Mouse (Mus musculus): ENCODE data around the gene Mt4.
A peak's percentile ranks its signal among the peaks of the same experiment; 100 is the strongest.

Mt4 gene

DNA sequence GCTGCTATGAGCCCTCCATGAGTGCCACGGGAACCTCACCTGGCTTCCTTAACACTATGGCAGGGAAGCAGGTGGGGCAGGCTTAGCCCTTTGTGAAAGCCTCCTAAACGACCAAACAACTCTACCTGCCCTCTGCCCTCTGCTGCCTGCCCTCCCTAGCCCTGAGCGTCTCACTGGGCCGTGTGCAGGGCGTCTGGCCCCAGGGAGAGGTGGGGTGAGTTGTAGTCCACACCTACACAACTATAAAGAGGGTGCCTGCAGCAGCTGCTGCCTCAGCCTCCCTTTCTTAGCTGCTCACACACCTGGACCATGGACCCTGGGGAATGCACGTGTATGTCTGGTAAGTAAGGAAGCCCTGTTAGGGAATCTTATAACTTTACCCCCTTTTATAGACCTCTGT lies at the start of gene Mt4:
TSS of gene Mt4 (plus strand) at position 265 of the 400 bp plus-strand sequence.
- no peak for DNase-seq (ENCODE audit: low read depth, low spot score)

GRCm38 (mm10) chr8:94087964-94088363 lies 49.0 kb upstream of the Mt4 start:
- no peak for DNase-seq (ENCODE audit: low read depth, low spot score)

DNA sequence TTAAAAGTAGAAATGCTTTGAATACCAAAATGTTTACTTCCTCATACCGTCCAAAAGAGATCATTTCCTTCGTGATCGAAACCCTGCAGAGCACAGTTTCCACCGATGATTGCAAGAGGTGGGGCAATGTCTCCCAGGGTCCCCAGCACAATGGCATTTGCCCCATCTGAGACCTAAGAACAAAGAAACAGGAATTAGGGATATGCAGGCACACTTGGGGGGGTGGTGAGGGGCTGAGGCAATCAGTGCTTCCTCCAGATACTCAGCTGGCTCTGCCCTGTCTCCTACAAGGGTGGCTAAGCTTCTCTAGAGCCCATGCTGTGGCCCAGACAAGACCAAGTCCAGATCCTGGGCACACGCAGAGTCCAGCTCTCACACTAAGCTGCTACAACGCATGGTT lies 47.3 kb upstream of the Mt4 start:
- DNase-seq (ENCODE audit: low read depth, low spot score), result no peak

- DNase-seq (ENCODE audit: low read depth, low spot score), result no peak
Observed at GRCm38 (mm10) chr8:94092848-94093247, 44.1 kb upstream of the Mt4 start.

DNA sequence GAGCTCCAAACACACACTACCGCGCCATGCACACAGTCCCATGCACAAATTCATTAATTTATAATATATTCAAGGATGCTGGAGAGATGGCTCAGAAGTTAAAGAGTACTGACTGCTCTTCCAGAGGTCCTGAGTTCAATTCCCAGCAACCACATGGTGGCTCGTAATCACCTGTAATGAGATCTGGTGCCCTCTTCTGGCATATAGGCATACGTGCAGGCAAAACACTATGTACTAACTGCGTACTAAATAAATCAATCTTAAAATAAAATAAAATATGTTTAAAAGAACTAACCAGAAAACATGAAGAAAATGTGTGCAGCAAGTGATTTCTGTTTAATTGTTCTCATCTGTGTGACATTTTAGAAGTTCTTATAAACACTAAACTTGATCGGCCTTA lies 42.7 kb upstream of the Mt4 start:
- peak; percentile 25 for DNase-seq (ENCODE audit: low read depth, low spot score)

GRCm38 (mm10) chr8:94098081-94098974 lies 38.7 kb upstream of the Mt4 start, which contains the start of gene Bbs2:
Bbs2 (minus strand) TSS chr8:94098928.
- DNase-seq (ENCODE audit: low read depth, low spot score), result peak; percentile 100

GRCm38 (mm10) chr8:94098996-94099395 lies 38.0 kb upstream of the Mt4 start:
- DNase-seq (ENCODE audit: low read depth, low spot score), result no peak

- no peak for DNase-seq (ENCODE audit: low read depth, low spot score)
Observed at GRCm38 (mm10) chr8:94104146-94104545, 32.9 kb upstream of the Mt4 start.

DNA sequence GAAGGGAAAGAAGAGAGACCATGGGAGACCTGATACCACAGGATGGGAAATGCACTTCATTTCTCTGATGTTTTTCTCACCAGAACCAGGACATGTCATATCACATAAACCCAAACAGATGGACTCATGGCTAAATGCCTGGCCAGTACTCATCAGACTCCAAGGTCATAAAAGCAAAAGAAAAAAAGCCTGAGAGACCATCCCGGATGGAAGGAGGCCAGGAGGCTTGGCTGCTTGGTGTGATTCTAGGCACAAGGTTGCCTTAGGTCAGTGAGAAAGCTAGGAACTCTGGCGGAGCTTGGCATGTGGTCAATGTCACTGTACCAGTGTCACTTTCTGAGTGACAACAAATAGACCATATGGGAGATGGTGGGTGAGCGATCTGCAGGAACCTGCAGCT lies 29.1 kb upstream of the Mt4 start:
- no peak for DNase-seq (ENCODE audit: low read depth, low spot score)

DNA sequence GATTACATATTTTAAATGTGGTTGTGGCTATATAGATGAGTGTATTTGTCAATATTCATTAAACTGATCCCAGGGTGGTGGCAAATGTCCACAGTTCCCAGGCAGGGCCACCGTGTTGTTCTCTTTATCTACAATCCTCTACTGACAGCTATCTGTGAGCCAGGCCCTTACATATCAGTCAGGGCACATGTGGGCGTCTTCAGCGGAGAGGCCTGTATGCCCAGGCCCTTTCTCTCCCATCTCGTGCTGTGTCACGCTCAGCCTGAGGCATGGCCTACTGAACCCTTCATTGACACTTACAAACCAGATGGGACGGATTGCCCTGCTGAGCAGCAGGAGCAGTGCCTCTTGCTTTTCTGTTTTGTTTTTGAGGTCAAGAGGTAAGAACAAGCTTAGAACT lies 27.6 kb upstream of the Mt4 start:
- no peak for DNase-seq (ENCODE audit: low read depth, low spot score)

- DNase-seq (ENCODE audit: low read depth, low spot score), result no peak
Observed at GRCm38 (mm10) chr8:94109835-94110234, 27.2 kb upstream of the Mt4 start.

DNA sequence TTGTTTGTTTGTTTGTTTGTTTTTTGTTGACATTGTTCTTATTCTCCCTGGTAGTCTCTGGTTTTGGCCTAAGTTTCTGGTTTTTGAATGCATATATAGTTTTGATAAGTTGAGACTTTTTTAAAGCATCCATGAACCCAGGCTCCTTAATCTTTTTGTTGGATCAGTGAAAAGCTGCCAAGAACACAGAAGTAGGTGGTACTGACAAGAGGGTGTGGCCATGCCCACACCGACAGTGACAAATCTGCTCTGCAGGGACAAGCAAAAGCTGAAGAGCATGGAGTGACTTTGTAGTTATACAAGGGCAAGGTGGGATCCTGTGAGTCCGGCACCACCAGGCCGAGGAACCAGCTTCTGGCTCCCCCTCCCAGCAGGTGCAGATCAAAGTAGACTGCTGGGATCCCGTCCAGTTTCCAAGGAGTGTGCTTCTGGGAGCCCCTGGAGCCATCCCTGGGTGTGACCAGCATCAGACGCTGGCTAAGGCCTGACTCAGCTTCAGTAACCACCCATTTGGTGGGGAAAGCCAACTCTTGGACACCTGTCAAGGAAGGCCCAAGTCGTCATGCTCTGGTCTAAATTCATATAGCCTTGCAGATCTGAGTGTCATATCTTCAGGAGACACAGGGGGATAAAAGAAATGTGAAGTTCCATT lies 26.3 kb upstream of the Mt4 start:
- DNase-seq (ENCODE audit: low read depth, low spot score), result no peak

- DNase-seq (ENCODE audit: low read depth, low spot score), result no peak
Observed at GRCm38 (mm10) chr8:94113435-94113834, 23.6 kb upstream of the Mt4 start.

DNA sequence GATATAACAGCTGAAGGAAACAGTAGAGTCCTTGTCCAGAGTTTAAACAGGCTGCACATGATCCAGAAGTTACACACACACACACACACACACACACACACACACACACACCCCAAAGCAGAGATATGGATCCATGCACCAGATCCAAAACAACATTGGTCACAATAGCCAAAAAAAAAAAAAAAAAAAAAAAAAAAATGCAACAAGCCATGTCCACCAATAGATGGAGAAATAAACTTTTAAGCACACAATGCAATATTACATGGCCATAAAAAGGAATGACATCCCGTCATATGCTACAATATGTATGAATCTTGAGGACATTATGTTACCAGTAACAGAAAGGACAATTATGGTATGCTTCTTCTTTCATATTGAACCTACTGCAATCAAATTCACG lies 23.0 kb upstream of the Mt4 start:
- no peak for DNase-seq (ENCODE audit: low read depth, low spot score)

GRCm38 (mm10) chr8:94118776-94119430 lies 18.1 kb upstream of the Mt4 start:
- no peak for DNase-seq (ENCODE audit: low read depth, low spot score)

DNA sequence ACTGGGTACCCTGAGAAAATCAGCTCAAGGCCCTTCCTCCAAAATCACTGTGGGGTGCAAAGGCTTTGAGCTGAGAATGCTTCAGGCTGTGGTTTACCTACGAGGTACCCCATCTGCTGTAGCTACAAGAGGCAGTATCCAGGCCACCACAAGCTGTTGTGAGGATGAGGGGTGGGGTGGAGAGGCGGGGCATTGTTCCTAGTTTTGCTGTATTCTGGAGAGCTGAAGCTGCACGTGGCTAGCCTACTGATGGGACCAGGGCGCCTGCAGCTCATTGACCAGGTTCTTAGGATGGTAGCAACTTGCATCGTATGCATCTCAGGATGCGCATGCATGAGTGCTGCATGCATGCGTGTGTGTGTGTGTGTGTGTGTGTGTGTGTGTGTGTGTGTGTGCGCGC lies 15.4 kb upstream of the Mt4 start:
- no peak for DNase-seq (ENCODE audit: low read depth, low spot score)

- no peak for DNase-seq (ENCODE audit: low read depth, low spot score)
Observed at GRCm38 (mm10) chr8:94122711-94123468, 14.1 kb upstream of the Mt4 start.

DNA sequence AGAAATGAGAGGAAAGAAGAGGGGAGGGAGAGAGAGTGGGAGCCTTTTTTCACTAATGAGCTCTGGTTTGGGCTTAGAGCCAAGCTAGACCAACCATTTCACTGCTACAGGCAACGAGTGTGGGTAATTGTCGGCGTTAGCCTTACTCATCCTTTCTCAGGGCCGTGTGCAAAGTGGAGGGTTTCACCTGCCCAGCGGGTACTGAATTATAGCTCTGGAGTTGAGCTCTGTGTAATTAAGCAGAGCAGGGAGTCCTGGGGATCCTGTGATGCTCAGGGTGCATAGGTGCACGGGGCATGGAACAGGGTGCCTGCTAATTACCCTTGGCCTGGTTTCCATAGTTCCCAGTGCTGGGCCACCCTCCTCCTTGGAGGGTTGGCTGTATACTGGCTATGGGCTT lies 9.3 kb upstream of the Mt4 start:
- no peak for DNase-seq (ENCODE audit: low read depth, low spot score)

- no peak for DNase-seq (ENCODE audit: low read depth, low spot score)
Observed at GRCm38 (mm10) chr8:94129133-94129789, 7.7 kb upstream of the Mt4 start.

DNA sequence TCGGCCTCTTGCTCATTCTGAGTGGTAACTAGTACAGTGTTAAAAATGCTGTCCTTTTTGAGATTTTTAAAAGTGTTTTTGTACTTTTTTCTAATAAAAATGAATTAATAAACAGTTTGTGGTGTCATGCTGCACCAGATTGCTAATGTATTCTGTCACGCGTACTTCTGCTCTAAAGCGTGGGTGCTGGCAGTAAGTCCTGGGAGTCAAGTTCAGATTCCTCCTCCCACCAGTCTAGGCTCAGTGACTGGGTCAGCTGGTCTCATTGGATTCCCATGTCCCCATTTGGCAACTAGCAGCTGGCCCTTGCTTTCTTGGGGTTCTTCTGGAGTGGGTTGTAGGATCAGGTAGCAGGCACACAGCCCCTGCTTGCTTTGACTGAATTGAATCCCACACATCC lies 6.9 kb upstream of the Mt4 start:
- no peak for DNase-seq (ENCODE audit: low read depth, low spot score)

GRCm38 (mm10) chr8:94132096-94132495 lies 4.9 kb upstream of the Mt4 start:
- DNase-seq (ENCODE audit: low read depth, low spot score), result no peak

All from CD4-positive, CD25-positive, alpha-beta regulatory T cell, adult 2 months (primary cell).